Mouse (Mus musculus): ENCODE results near the gene Smyd1.

Gene Smyd1

DNA sequence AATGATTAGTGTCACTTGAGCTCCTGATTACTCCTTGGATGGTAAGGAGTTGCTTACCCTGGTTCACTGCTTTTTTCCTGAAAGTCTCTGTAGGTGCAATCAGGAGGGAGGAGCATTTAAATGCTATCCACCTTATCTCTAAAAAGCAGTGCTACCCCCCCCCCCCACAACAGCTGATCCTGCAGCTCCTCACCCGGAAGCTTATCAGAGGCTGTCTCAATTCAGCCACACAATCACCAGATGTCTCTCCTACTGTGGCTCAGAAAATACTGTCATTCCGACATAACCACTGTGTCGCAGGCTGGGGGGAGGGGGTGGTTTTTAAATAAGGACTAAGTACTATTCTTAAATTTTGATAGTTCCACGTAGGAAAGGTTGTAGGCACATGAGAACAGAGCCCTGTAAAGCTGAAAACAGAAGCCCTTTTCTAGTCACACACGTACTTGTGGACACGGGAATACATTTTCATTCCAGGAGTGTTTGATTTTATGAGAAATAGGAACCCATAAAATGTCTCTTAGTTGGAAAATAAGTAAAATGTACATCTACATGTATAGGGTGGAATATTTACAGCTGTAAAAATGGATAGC is 61.9 kb downstream of the Smyd1 start:
- in situ Hi-C loops (cut with MboI): no loop called here

- in situ Hi-C loops (cut with MboI): no loop called here
Measured at GRCm38 (mm10) chr6:71259166-71259565, 62.9 kb downstream of the Smyd1 start.

GRCm38 (mm10) chr6:71258562-71258961 is 63.5 kb downstream of the Smyd1 start:
- in situ Hi-C loops (cut with MboI): no loop called here

- in situ Hi-C loops (cut with MboI): no loop called here
Measured at GRCm38 (mm10) chr6:71257375-71257774, 64.7 kb downstream of the Smyd1 start.

GRCm38 (mm10) chr6:71256166-71256565 is 65.9 kb downstream of the Smyd1 start:
- in situ Hi-C loops (cut with MboI): no loop called here

- in situ Hi-C loops (cut with MboI): no loop called here
Measured at GRCm38 (mm10) chr6:71254456-71254855, 67.6 kb downstream of the Smyd1 start.

GRCm38 (mm10) chr6:71250951-71251350 is 71.1 kb downstream of the Smyd1 start:
- in situ Hi-C loops (cut with MboI): no loop called here

DNA sequence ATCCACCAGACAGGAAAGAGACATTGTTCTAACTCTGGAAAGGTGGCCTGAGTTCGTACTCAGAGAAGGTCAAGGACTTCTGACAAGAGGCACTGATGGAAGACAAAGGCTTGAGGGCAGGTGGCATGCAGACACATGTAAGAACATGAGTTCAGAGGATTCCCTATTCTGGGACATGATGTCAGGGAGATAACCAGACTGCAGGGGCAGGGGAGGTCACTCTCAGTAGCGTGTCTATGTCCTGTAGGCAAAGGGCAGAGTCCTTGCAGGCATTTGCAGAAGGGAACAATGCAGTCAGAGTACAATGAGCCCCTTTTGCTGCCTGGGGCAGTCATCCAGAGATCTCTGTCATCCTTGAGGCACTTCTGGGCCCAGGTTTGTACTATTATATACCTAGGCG is 72.4 kb downstream of the Smyd1 start:
- in situ Hi-C loops (cut with MboI): no loop called here

GRCm38 (mm10) chr6:71248420-71248819 is 73.6 kb downstream of the Smyd1 start:
- in situ Hi-C loops (cut with MboI): no loop called here

DNA sequence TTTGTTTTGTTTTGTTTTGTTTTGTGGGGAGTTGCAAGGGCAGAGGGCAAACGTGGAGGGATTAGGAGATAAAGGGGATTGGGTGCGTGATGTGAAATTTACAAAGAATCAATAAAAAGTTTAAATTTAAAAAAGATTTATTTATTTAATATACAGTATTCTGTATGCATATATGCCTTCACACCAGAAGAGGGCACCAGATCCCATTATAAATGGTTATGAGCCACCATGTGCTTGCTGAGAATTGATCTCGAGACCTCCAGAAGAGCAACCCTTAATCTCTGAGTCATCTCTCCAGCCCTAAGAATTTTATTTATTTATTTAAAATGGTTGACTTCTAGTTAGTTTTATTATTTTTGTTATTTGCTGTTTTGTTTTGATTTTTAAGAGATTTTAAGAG is 78.8 kb downstream of the Smyd1 start:
- in situ Hi-C loops (cut with MboI): no loop called here

DNA sequence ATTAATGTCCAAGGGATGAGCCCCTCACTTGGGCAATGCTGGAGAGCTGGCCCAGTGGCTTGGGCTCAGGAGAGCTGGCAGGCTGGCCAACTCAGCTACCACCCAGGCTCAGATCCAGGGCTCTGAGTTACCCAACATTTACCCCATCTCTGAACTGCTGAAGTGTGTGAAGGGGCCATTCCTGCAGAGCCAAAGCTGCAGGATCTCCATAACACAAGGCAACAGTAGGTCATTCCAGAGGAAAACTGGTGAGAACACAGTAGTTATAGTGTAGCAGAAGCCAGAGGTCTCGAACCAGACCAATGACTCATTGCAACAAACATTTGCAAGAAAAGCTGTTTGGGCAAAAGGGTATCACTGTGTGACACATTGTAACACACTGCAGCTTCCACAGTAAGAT is 79.2 kb downstream of the Smyd1 start:
- in situ Hi-C loops (cut with MboI): no loop called here

GRCm38 (mm10) chr6:71240831-71241230 is 81.2 kb downstream of the Smyd1 start:
- in situ Hi-C loops (cut with MboI): no loop called here

DNA sequence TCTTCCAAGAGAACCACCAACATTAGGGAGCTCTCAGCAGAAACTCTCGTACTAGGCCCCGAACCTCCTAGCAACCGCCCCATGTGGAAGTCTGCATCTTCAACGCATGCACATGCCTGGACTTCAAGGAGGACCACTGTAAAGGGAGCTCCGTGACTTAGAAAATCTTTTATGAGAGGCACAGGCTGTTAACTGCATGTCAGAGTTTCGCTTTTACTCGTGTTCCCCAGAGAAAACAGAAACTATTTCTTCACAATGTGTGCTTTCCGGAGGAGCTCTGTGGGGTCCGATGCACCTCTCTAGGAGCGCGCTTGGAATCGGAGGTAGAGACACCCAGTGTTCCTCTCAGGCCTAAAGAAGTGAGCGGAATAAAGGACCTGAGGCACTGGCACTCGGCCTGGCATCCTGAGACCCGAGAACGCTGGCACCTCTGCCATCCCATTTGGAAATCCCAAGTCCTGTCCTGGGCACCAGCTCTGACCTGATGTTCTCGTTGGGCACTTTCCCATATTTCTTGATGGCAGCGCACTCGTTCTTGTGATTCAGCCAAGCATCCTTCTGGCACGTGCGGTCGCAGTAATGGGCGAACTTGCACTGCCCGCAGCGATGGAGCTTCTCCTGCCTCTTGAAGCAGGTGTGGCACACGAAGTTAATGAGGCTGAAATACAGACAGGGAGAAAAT is 82.8 kb downstream of the Smyd1 start:
- in situ Hi-C loops (cut with MboI): no loop called here

- in situ Hi-C loops (cut with MboI): no loop called here
Measured at GRCm38 (mm10) chr6:71237031-71237431, 85.0 kb downstream of the Smyd1 start.

GRCm38 (mm10) chr6:71236506-71236905 is 85.5 kb downstream of the Smyd1 start:
- in situ Hi-C loops (cut with MboI): no loop called here

DNA sequence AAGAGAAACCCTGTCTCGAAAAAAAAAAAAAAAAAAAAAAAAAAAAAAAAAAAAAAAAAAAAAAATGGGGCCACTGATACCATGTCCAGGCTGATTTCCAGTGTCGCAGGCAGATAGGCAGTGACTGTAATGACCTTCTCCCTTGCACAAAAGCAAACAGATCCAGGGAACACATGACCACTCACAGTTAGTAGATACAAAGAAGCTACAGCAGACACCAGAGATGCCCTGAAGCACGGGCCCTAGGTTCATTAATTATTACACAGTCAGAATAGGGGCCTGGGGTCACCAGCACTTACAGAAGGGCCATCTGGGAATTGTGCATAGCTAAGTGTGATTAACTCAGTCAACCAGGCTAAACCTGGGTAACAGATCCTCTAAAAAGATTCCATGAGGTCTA is 86.1 kb downstream of the Smyd1 start:
- in situ Hi-C loops (cut with MboI): no loop called here

GRCm38 (mm10) chr6:71235121-71235520 is 86.9 kb downstream of the Smyd1 start:
- in situ Hi-C loops (cut with MboI): no loop called here

GRCm38 (mm10) chr6:71227157-71227770 is 94.8 kb downstream of the Smyd1 start:
- in situ Hi-C loops (cut with MboI): no loop called here

- in situ Hi-C loops (cut with MboI): no loop called here
Measured at GRCm38 (mm10) chr6:71226544-71226943, 95.5 kb downstream of the Smyd1 start.

DNA sequence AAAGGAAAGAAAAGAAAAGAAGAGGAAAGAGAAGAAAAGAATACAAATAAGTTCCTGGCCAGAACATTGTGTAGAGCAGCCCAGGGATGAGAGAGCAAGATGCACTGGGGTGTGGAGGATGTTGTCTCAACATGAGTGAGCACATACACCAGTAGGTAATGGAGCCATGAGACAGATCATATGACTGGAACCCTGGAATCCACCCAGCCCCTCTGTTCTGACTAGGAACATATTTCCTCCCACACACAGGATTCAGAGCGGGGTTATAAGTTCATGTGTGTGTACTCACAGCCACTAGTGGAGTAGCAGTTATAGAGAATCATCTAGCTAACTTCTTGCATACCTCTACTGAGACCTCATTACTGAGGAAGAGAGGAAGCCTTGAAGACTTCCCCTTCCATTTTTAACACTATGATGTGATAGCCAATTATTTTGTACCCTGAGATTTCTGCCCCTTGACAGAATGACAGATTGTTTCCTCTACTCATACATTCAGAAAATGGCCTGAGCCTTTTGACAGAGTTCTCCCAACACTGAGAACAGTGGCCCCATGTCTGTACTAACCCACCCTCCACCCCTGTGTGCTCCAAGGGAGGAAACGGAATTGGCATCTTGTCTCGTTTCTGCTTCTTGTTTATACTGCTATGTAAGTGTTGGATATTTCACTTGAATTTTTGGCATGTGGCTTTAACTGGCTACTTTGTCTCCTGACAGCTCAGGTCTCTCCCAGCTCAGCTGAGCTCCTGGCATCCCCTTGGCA is 97.7 kb downstream of the Smyd1 start:
- in situ Hi-C loops (cut with MboI): no loop called here

DNA sequence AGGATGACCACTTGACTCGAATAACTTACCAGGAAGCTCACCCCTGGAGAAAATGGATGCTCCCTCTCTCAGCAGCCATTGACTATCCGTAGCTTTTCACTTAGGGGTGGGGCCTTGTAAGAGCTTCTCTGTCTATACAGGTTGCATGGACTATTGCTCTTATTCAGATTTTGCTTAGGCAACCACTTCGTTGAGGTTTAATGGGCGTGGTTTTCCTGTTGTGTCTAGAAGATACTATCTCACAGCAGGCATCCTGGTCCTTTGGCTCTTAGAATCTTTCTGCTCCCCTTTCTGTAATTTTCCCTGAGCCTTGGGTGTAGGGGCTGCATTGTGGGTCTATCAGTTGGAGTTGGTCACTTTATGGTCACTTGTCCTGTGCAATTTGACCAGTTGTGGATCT is 100.5 kb downstream of the Smyd1 start:
- in situ Hi-C loops (cut with MboI): no loop called here

DNA sequence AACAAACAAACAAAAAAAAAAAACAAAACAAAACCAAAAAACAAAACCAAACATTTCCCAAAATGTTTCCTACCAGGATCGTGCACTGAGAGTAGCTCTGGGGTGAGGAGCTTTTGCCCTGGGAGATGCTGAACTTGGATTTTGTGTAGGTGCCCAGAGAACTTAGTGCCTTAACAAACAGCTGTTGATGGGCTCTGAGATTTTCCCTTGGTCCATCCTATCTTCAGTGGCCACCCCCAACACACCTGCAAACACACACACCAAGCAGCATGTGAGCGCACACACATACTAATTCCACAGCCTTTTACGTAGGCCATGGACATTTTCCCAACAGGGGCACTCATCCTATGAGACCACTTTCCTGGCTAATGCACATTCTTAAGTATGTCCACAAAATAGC is 109.6 kb downstream of the Smyd1 start:
- in situ Hi-C loops (cut with MboI): no loop called here

- in situ Hi-C loops (cut with MboI): no loop called here
Measured at GRCm38 (mm10) chr6:71211917-71212316, 110.1 kb downstream of the Smyd1 start.
